Mouse (Mus musculus) lung, postnatal 0 days (tissue): ENCODE data around the gene Otud7b.

Source experiments
- CTCF ChIP-seq: IDR thresholded peaks from 2 replicates; pipeline ENCODE4 v1.5.1; 2016; ENCODE audit warnings: antibody characterized with exemption, mild to moderate bottlenecking
- EP300 ChIP-seq: IDR thresholded peaks from 2 replicates; pipeline ENCODE4 v1.6.1; 2016; ENCODE audit warnings: antibody characterized with exemption, mild to moderate bottlenecking, control low read depth

- TF ChIP-seq CTCF (no peak), EP300 (peak; percentile 51; the same call in 1 of the 2 replicates)
Measured at GRCm38 (mm10) chr3:96113251-96113650, 8.9 kb downstream of the Otud7b start.
